Mouse (Mus musculus) midbrain, embryonic 16.5 days (tissue): ENCODE measurements at regions not wholly inside any gene's neighbourhood (a gene's known extent, or its start where the extent isn't known, plus 50 kb on each side); places are given as distances from the start of the nearest gene placed in this dataset.

Experiments
- ATAC-seq: fragments of 200-750 bp; cut with Nextera tagmentation; 2 replicates; pipeline ENCODE4 v1.8.0; 2017; ENCODE audit warnings: moderate TSS enrichment
- H3K27ac ChIP-seq: fragments of 300-500 bp; sonication (generic); 2 replicates; pipeline ENCODE4 v1.5.1; 2014; ENCODE audit warnings: mild to moderate bottlenecking, low read length, mixed read lengths
- H3K27me3 ChIP-seq: fragments of 300-500 bp; sonication (generic); 2 replicates; pipeline ENCODE4 v1.6.1; 2014; ENCODE audit warnings: low read depth, low read length, mixed read lengths; ENCODE audit not compliant: control insufficient read depth, insufficient read depth
- H3K36me3 ChIP-seq: fragments of 300-500 bp; sonication (generic); 2 replicates; pipeline ENCODE4 v1.6.1; 2014; ENCODE audit warnings: mild to moderate bottlenecking, low read length, moderate library complexity, mixed read lengths; ENCODE audit not compliant: control insufficient read depth, insufficient read depth
- H3K4me1 ChIP-seq: fragments of 300-500 bp; sonication (generic); 2 replicates; pipeline ENCODE4 v1.6.1; 2014; ENCODE audit warnings: mild to moderate bottlenecking, low read length, mixed read lengths; ENCODE audit not compliant: control insufficient read depth, insufficient read depth
- H3K4me2 ChIP-seq: fragments of 300-500 bp; sonication (generic); 2 replicates; pipeline ENCODE4 v1.6.1; 2014; ENCODE audit warnings: mild to moderate bottlenecking, low read length, mixed read lengths
- H3K4me3 ChIP-seq: fragments of 300-500 bp; sonication (generic); 2 replicates; pipeline ENCODE4 v1.5.1; 2014; ENCODE audit warnings: low read depth, mild to moderate bottlenecking, low read length, moderate library complexity, mixed read lengths
- H3K9ac ChIP-seq: fragments of 300-500 bp; sonication (generic); 2 replicates; pipeline ENCODE4 v1.6.1; 2014; ENCODE audit warnings: low read depth, low read length, mixed read lengths
- H3K9me3 ChIP-seq: fragments of 300-500 bp; sonication (generic); replicated peaks from 2 replicates; pipeline ENCODE4 v1.6.1; 2014; ENCODE audit warnings: mild to moderate bottlenecking, low read length, mixed read lengths; ENCODE audit not compliant: control insufficient read depth, poor library complexity, severe bottlenecking
- WGBS: fragments of 180-500 bp; shearing (Covaris S2); extraction: QIAGEN DNeasy Blood & Tissue Kit; methylation state at CpG from one replicate; pipeline ENCODE4 v1.1.7; 2014; 5-methylcytosine and 5-hydroxymethylcytosine counted together

DNA sequence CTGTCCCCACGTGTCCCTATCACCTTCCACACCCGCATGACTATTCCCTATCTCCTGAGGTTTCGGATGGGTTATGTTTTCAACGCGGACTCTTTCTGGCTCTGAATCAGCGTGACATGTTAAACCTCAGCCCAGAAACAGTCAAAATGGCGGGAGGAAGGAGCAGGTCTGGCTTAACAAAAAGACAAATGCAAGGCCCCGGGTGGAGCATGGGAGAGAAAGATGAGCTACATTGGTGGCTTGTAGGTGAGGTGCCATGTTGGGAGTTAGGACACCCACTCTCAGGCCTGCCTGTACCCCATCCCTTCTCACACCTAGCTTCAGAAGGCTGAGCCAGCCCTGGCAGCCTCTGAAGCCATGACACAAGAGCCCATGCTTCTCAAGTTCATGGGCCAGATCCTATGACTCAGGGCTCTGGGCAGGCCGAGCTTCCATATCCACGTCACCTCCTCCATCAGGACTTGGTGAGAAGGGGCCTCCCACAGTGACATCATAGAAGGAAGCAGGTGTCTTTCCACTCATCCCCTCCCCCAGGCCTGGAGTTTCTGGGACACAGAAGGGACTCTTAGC, 80.5 kb downstream of the Cpn2 start:
- H3K36me3 ChIP-seq: no peaks in the 10 kb centered on the region
- no peak for ATAC-seq
- H3K9ac ChIP-seq: no peak overlapping the region
- H3K27me3 ChIP-seq: peaks cover 12% of the 10 kb centered on the region
- no peak overlapping the region for H3K4me2 ChIP-seq
- H3K4me1 ChIP-seq: no peaks in the 10 kb centered on the region
- H3K4me3 ChIP-seq: no peak overlapping the region
- WGBS: 93% methylated on average over 10 of the region's 10 CpGs
- H3K27ac ChIP-seq: no peak overlapping the region
- H3K9me3 ChIP-seq: no peaks in the 10 kb centered on the region

DNA sequence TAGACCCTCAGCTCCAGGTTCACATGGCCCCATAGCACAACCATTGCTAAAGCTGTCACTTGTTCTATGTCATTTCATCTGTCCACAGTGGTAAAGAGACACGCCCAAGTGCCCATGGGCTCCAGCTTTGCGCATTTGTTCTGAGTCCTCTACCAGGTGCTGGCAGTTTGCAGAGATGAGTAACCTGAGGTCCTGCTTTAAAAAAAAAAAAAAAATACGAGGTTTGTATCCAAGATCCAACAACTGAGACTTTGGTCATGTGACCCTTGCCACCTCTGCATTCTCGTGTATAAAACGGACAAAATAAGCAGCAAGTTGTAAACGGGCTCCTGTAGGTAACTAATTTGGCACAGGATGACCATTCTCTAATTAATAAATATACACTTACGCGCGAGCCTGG, 79.9 kb downstream of the Cpn2 start:
- peaks cover 12% of the 10 kb centered on the region for H3K27me3 ChIP-seq
- H3K9me3 ChIP-seq: no peaks in the 10 kb centered on the region
- no peak for ATAC-seq
- H3K27ac ChIP-seq: no peak overlapping the region
- WGBS: 48% methylated on average over 9 of the region's 9 CpGs
- H3K4me1 ChIP-seq: no peaks in the 10 kb centered on the region
- H3K4me3 ChIP-seq: peak overlapping the region; percentile 44
- peak overlapping the region; percentile 71 for H3K9ac ChIP-seq
- no peaks in the 10 kb centered on the region for H3K36me3 ChIP-seq
- peak overlapping the region; percentile 83 for H3K4me2 ChIP-seq

DNA sequence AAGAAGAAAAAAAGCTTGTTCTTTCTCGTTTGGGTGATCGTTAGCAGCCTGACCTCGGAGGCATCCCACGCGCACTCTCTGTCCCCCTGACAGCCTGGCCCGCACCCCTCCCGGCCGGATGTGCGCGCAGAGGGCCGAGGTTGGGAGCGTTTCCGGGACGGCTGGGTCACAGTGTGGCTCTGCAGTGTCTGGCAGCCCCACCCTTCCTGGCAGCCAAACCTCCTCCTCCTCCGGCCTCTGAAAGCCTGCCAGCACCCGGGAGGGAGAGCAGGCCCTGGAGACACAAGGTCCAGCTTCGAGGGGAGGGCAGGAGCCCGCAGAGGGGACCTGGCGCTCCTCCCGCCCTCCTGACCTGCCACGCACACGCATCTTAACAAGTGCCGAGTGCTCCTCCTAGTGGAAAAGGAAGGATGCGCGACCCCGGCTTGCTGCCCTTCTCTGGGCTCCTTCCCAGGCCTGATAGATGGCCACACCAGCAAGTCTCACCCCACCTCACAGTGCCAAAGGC, 79.3 kb downstream of the Cpn2 start:
- Histone ChIP-seq H3K9me3 (no peaks in the 10 kb centered on the region), H3K9ac (peak overlapping the region; percentile 71), H3K36me3 (no peaks in the 10 kb centered on the region), H3K27me3 (peaks cover 12% of the 10 kb centered on the region), H3K4me2 (peak overlapping the region; percentile 83), H3K4me1 (no peaks in the 10 kb centered on the region), H3K27ac (no peak overlapping the region), H3K4me3 (peak overlapping the region; percentile 44)
- ATAC-seq: peak; percentile 63
- under 1% methylated on average over 26 of the region's 26 CpGs for WGBS

DNA sequence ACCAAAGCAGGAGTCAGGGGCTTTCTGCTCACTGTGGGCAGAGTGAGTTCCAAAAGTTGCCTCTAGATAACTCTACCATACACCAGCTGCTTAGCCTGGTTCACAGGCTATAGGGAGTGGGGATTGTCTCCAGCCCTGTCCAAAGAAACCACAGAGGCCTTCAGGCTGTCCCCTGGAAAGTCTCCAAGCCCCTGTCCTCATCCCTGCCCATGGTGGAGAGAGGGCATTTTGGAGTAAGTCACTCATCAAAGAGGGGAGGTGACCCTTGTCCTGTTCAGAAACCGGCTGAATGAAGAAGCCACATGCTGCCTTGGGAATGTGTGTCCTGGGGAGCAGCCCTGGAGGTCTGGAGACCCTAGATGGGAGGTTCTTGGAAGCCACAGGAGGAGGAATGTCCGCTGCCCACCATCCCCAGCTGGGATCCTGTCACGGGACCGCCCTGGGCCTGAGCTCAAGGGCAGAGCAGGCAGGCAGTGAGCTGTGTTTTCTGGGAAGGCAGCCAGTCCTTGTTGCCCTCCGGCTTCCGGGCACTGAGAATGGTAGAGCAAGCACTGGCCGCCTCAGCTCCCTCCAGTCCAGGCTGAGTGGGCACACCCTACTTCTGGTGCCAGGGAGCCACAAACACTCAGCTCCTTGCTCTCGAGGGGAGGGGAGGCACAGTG, 78.4 kb downstream of the Cpn2 start:
- Histone ChIP-seq H3K9ac (no peak overlapping the region), H3K4me2 (no peak overlapping the region), H3K4me1 (peaks cover 7% of the 10 kb centered on the region), H3K9me3 (no peaks in the 10 kb centered on the region), H3K27ac (no peak overlapping the region), H3K27me3 (peaks cover 12% of the 10 kb centered on the region), H3K4me3 (no peak overlapping the region), H3K36me3 (no peaks in the 10 kb centered on the region)
- ATAC-seq: peak; percentile 43
- 59% methylated on average over 8 of the region's 8 CpGs for WGBS

DNA sequence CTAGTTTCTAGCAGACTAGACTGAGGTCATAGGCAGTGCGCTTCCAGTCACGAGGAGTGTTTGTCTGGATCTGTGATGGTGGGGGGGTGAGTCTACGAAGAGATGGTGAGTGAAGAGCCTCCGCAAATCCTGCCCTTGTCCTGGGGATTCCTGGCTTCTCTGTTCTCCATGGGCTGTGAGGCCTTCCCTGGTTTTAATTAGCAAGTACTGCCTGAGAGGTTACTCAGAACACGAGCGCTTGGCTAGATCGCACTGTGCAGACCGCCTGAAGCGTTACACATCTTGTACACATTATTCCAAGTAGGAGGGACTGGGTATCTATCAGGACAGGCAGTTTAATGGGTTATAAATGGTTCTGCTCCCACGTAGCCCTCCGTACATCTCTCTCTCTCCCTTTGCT, 76.9 kb downstream of the Cpn2 start:
- WGBS: 87% methylated on average over 11 of the region's 11 CpGs
- peaks cover 12% of the 10 kb centered on the region for H3K4me1 ChIP-seq
- no peak overlapping the region for H3K4me2 ChIP-seq
- no peak overlapping the region for H3K9ac ChIP-seq
- H3K36me3 ChIP-seq: no peaks in the 10 kb centered on the region
- peaks cover 17% of the 10 kb centered on the region for H3K27me3 ChIP-seq
- no peak overlapping the region for H3K4me3 ChIP-seq
- no peaks in the 10 kb centered on the region for H3K9me3 ChIP-seq
- no peak overlapping the region for H3K27ac ChIP-seq
- ATAC-seq: no peak

DNA sequence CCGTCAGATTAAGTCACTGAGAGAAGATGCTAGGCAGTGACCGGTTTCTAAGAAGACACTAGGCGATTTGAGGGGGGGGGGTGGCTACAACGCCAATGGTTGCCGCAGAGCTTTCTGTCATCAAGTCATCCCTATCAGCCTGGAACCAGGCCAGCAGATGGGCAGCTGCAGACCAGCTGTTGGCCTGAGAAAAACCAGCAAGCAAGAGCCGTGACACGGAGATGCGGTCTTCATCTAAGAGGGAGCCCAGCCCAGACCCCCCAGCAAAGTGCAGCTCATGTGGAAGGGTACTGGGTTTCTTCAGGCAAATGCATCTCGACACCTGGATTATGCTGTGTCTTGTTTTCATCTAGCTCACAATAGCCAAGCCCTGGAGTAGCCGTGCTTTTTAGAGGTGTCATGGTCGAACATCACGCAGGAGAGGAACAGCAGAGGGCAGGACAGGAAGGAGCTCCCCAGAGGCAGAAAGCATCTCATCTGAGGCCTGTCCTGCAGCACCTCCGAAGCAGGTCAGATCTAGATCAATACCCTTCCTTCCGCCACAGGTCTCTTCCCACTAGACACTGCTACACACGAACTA, 76.3 kb downstream of the Cpn2 start:
- WGBS: 79% methylated on average over 15 of the region's 15 CpGs
- H3K4me3 ChIP-seq: no peak overlapping the region
- peaks cover 12% of the 10 kb centered on the region for H3K4me1 ChIP-seq
- no peak for ATAC-seq
- no peaks in the 10 kb centered on the region for H3K9me3 ChIP-seq
- no peaks in the 10 kb centered on the region for H3K36me3 ChIP-seq
- H3K27me3 ChIP-seq: peaks cover 15% of the 10 kb centered on the region
- no peak overlapping the region for H3K4me2 ChIP-seq
- no peak overlapping the region for H3K9ac ChIP-seq
- H3K27ac ChIP-seq: no peak overlapping the region

DNA sequence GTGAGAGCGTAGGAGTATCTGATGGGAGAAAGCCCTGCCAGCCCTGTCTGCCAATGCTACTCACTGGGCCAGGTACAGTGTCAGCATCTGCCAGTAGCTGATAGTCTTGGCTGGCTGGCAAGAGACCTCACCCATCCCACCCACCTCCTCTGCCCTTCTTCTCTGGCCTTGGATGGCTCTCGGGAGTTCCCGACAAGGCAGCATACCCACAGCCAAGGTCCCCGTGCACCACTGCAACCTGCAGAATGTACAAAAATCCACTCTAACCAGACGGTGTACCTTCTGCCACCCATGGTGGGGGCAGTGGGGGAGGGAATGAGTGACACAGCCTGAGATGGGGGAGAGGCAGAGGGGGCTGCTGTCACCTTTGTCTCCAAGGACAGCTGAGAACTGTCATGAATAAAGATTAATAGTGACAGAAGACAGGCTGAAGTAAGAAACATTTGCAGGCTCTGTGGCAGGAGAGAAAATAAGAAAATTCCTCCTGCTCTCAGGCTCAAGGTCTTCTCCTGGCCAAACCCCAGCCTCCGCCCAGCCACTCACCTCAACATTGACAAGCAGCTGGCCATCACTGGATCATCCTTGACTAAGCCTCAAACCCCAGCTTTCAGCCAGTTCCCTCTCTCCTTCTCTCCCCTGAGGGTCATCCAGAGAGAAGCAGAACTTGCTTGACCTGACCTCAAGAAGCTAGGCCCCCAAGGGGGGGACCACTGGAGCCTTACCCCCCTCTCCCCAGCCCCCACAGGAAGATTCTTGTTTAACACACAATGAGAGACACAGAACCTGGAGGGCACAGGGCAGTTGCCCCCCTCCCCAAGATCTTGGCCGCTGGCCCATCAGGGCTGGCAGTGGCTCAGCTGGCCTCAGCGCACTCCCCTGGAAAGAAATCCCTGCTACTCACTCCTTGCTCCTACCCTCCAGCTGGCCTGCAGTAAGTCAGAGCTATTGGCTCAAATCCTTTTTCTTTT, 73.7 kb downstream of the Cpn2 start:
- Histone ChIP-seq H3K27me3 (peaks cover 13% of the 10 kb centered on the region), H3K36me3 (no peaks in the 10 kb centered on the region), H3K4me3 (no peak overlapping the region), H3K4me1 (peaks cover 12% of the 10 kb centered on the region), H3K9ac (no peak overlapping the region), H3K27ac (no peak overlapping the region), H3K9me3 (no peaks in the 10 kb centered on the region), H3K4me2 (no peak overlapping the region)
- peak; percentile 70; the same call in 1 of the 2 replicates for ATAC-seq
- 38% methylated on average over 8 of the region's 8 CpGs for WGBS

DNA sequence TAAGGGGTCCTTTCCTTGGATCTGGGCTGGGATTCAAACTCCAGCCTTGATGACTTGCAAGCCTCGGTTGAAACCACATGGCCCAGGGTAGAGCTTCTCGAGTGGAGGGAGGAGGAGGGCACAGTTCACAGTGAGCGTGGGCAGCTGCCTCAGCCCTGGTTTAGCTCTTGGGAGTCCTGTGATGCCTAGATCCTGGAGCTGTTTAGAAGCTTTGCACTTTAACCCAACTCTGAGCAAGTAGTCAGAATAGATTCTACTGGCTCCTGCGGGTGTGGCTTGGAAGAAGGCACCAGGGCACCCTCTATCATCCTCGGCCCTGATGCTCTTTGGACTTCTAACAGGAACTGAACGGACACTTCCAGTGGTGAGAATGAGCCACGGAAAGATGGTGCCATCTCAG, 72.5 kb downstream of the Cpn2 start:
- Histone ChIP-seq H3K36me3 (no peaks in the 10 kb centered on the region), H3K9me3 (no peaks in the 10 kb centered on the region), H3K4me3 (no peak overlapping the region), H3K4me2 (no peak overlapping the region), H3K4me1 (peaks cover 12% of the 10 kb centered on the region), H3K27ac (no peak overlapping the region), H3K9ac (no peak overlapping the region), H3K27me3 (0 out of 2 replicates have a peak, but pooled peaks cover 5% of the 10 kb centered on the region)
- WGBS: 82% methylated on average over 7 of the region's 7 CpGs
- ATAC-seq: no peak
